Mouse (Mus musculus) mature B cell (primary cell): Measurements from ENCODE around the gene Arhgap15.
"Not testable (repeated sequence)": the region's sequence is repeated elsewhere in the genome, so short reads cannot be mapped to it uniquely, and the experiment has no call there.

ENCODE experiments used
- in situ Hi-C: fragments of 300-500 bp; cut with MboI; formaldehyde crosslinking; loops from 2 replicates; pipeline ENCODE4 v1.14.3; 2019

Gene Arhgap15

GRCm38 (mm10) chr2:43748287-43748983 is at the start of gene Arhgap15:
Gene Arhgap15, plus strand, starts transcription at chr2:43748824.
- in situ Hi-C loops: no loop called here

GRCm38 (mm10) chr2:43712611-43713138 is 35.9 kb upstream of the Arhgap15 start:
- in situ Hi-C loops: no loop called here

GRCm38 (mm10) chr2:43722446-43723103 is 26.0 kb upstream of the Arhgap15 start:
- in situ Hi-C loops: loop anchor here (10.0 kb wide), 1 partner anchor 122 kb away; no protein-coding TSS in a partner anchor

GRCm38 (mm10) chr2:43723104-43723541 is 25.5 kb upstream of the Arhgap15 start:
- in situ Hi-C loops: loop anchor here (10.0 kb wide), 1 partner anchor 122 kb away; no protein-coding TSS in a partner anchor

GRCm38 (mm10) chr2:43727181-43727580 is 21.4 kb upstream of the Arhgap15 start:
- in situ Hi-C loops: loop anchor here (10.0 kb wide), 1 partner anchor 118 kb away; no protein-coding TSS in a partner anchor

- in situ Hi-C loops: loop anchor here (10.0 kb wide), 1 partner anchor 117 kb away; no protein-coding TSS in a partner anchor
Measured at GRCm38 (mm10) chr2:43727693-43728092, 20.9 kb upstream of the Arhgap15 start.

GRCm38 (mm10) chr2:43728831-43729230 is 19.8 kb upstream of the Arhgap15 start:
- in situ Hi-C loops: loop anchor here (10.0 kb wide), 1 partner anchor 116 kb away; no protein-coding TSS in a partner anchor

GRCm38 (mm10) chr2:43732396-43732795 is 16.2 kb upstream of the Arhgap15 start:
- in situ Hi-C loops: no loop called here

- in situ Hi-C loops: not testable (repeated sequence)
Measured at GRCm38 (mm10) chr2:43735071-43735470, 13.6 kb upstream of the Arhgap15 start.

- in situ Hi-C loops: no loop called here
Measured at GRCm38 (mm10) chr2:43737546-43737945, 11.1 kb upstream of the Arhgap15 start.

- in situ Hi-C loops: no loop called here
Measured at GRCm38 (mm10) chr2:43738562-43739112, 10.0 kb upstream of the Arhgap15 start.

- in situ Hi-C loops: no loop called here
Measured at GRCm38 (mm10) chr2:43739190-43739818, 9.3 kb upstream of the Arhgap15 start.

GRCm38 (mm10) chr2:43749321-43749720 is 697 bp downstream of the Arhgap15 start:
- in situ Hi-C loops: no loop called here

- in situ Hi-C loops: no loop called here
Measured at GRCm38 (mm10) chr2:43755899-43756298, 7.3 kb downstream of the Arhgap15 start.

GRCm38 (mm10) chr2:43756626-43757025 is 8.0 kb downstream of the Arhgap15 start:
- in situ Hi-C loops: no loop called here

GRCm38 (mm10) chr2:43761735-43762134 is 13.1 kb downstream of the Arhgap15 start:
- in situ Hi-C loops: no loop called here

- in situ Hi-C loops: no loop called here
Measured at GRCm38 (mm10) chr2:43763279-43763678, 14.7 kb downstream of the Arhgap15 start.

- in situ Hi-C loops: no loop called here
Measured at GRCm38 (mm10) chr2:43764456-43764855, 15.8 kb downstream of the Arhgap15 start.

GRCm38 (mm10) chr2:43766200-43766599 is 17.6 kb downstream of the Arhgap15 start:
- in situ Hi-C loops: no loop called here

- in situ Hi-C loops: no loop called here
Measured at GRCm38 (mm10) chr2:43769850-43770570, 21.4 kb downstream of the Arhgap15 start.

GRCm38 (mm10) chr2:43772640-43773039 is 24.0 kb downstream of the Arhgap15 start:
- in situ Hi-C loops: no loop called here
